In genomic region chr9:108201160-108201559, GRCm38 (mm10) we compare ENCODE assay signal across 7 mouse cellular contexts. TPM values are rescaled to one million over a fixed set of nuclear protein-coding genes. Genes with fewer than 3 reads are reported as not detected.
DNase-seq lines count a peak whose midpoint lies in the region; ATAC-seq and TF ChIP-seq lines count a peak whose summit lies in the region.

No protein-coding gene starts in this region.

- H3K9me3 ChIP-seq in embryonic facial prominence, embryonic 12.5 days, result no peaks in the 10 kb centered on the region
- H3K9me3 ChIP-seq in limb, embryonic 11.5 days (ENCODE audit: control insufficient read depth, low read length), result no peaks in the 10 kb centered on the region
- no peaks in the 10 kb centered on the region for H3K9me3 ChIP-seq in midbrain, embryonic 15.5 days

- no peak for TF ChIP-seq POLR2A in spleen, adult 2 months (IDR thresholded peaks at IDR 0.05; ENCODE audit: low read depth, low read length)

- H3K27ac ChIP-seq in embryonic facial prominence, embryonic 12.5 days, result no peak overlapping the region
- H3K27ac ChIP-seq in limb, embryonic 11.5 days (replicated peaks; ENCODE audit: low read depth, low read length), result no peak overlapping the region
- H3K27ac ChIP-seq in midbrain, embryonic 15.5 days, result peak overlapping the region; percentile 37; the same call in 1 of the 2 replicates
- H3K27ac ChIP-seq in spleen, adult 2 months (ENCODE audit: insufficient read depth, low read length), result no peak overlapping the region

- no peak overlapping the region for H3K9ac ChIP-seq in embryonic facial prominence, embryonic 12.5 days
- no peak overlapping the region for H3K9ac ChIP-seq in limb, embryonic 11.5 days (ENCODE audit: low read length)
- H3K9ac ChIP-seq in midbrain, embryonic 15.5 days, result peak overlapping the region; percentile 30; the same call in 1 of the 2 replicates

- 1% methylated on average over 13 of the region's 13 CpGs for whole genome bisulfite sequencing in embryonic facial prominence, embryonic 12.5 days
- WGBS in limb, embryonic 11.5 days, result under 1% methylated on average over 13 of the region's 13 CpGs
- WGBS in midbrain, embryonic 15.5 days, result 0% methylated on average over 13 of the region's 13 CpGs
- 1% methylated on average over 13 of the region's 13 CpGs for WGBS in spleen, adult 2 months

- no peaks in the 10 kb centered on the region for H3K27me3 ChIP-seq in embryonic facial prominence, embryonic 12.5 days
- H3K27me3 ChIP-seq in limb, embryonic 11.5 days (ENCODE audit: control insufficient read depth, insufficient read depth, low read length), result no peaks in the 10 kb centered on the region
- H3K27me3 ChIP-seq in midbrain, embryonic 15.5 days (replicated peaks), result no peaks in the 10 kb centered on the region
- H3K27me3 ChIP-seq in spleen, adult 2 months (ENCODE audit: control insufficient read depth, insufficient read depth, low read length), result no peaks in the 10 kb centered on the region

- peak; percentile 54; the same call in 1 of the 2 replicates for TF ChIP-seq CTCF in spleen, adult 2 months (IDR thresholded peaks at IDR 0.05; ENCODE audit: extremely low read depth, insufficient read depth, insufficient read length, insufficient replicate concordance)

- peak overlapping the region; percentile 39 for H3K4me2 ChIP-seq in embryonic facial prominence, embryonic 12.5 days (replicated peaks)
- peak overlapping the region; percentile 24; the same call in 1 of the 2 replicates for H3K4me2 ChIP-seq in limb, embryonic 11.5 days (ENCODE audit: low read depth, severe bottlenecking)
- peak overlapping the region; percentile 50 for H3K4me2 ChIP-seq in midbrain, embryonic 15.5 days

- H3K4me3 ChIP-seq in embryonic facial prominence, embryonic 12.5 days, result peak overlapping the region; percentile 13
- no peak overlapping the region for H3K4me3 ChIP-seq in limb, embryonic 11.5 days (ENCODE audit: low read depth, low read length)
- H3K4me3 ChIP-seq in midbrain, embryonic 15.5 days, result peak overlapping the region; percentile 25
- H3K4me3 ChIP-seq in spleen, adult 2 months (ENCODE audit: extremely low read depth, insufficient read depth, insufficient read length), result no peak overlapping the region

- DNase-seq in adrenal gland, postnatal 25 days, result peak; percentile 90
- DNase-seq in heart, adult 11 months, result peak; percentile 99
- peak; percentile 92 for DNase-seq in kidney, adult 18-20 months
- DNase-seq in limb, embryonic 11.5 days (ENCODE audit: low spot score), result peak; percentile 91
- peak; percentile 87 to 91 for DNase-seq in spleen, adult 2 months (ENCODE audit: low read depth in 1 of 2, low spot score in 2 of 2)

- ATAC-seq in embryonic facial prominence, embryonic 12.5 days (ENCODE audit: insufficient number of reproducible peaks, insufficient read depth, low FRiP score, low TSS enrichment), result peak; percentile 89
- peak; percentile 94 for ATAC-seq in limb, embryonic 11.5 days (ENCODE audit: insufficient number of reproducible peaks, low FRiP score, low TSS enrichment, low read depth)
- ATAC-seq in midbrain, embryonic 15.5 days (replicated peaks), result peak; percentile 86

- H3K4me1 ChIP-seq in embryonic facial prominence, embryonic 12.5 days, result peaks cover 12% of the 10 kb centered on the region; the same call in 1 of the 2 replicates
- peaks cover 4% of the 10 kb centered on the region for H3K4me1 ChIP-seq in limb, embryonic 11.5 days (ENCODE audit: control insufficient read depth, insufficient read depth, low read length)
- H3K4me1 ChIP-seq in midbrain, embryonic 15.5 days, result peaks cover 32% of the 10 kb centered on the region
- peaks cover 9% of the 10 kb centered on the region; the same call in 1 of the 2 replicates for H3K4me1 ChIP-seq in spleen, adult 2 months (ENCODE audit: control insufficient read depth, insufficient read depth, insufficient read length)

- no peaks in the 10 kb centered on the region for H3K36me3 ChIP-seq in embryonic facial prominence, embryonic 12.5 days
- H3K36me3 ChIP-seq in limb, embryonic 11.5 days (ENCODE audit: control insufficient read depth, insufficient read depth, low read length), result no peaks in the 10 kb centered on the region
- no peaks in the 10 kb centered on the region for H3K36me3 ChIP-seq in midbrain, embryonic 15.5 days (replicated peaks)
- H3K36me3 ChIP-seq in spleen, adult 2 months (ENCODE audit: control insufficient read depth, insufficient read depth, low read length), result no peaks in the 10 kb centered on the region

RNA-seq across cellular contexts. Expression of gene Bsn, which starts 11.0 kb away (rescaled TPM):
- total RNA-seq in adrenal gland, postnatal 25 days (2021), result 9.1 and 10.0 TPM in 2 replicates
- polyA plus RNA-seq in embryonic facial prominence, embryonic 12.5 days (2016; fragmentation: Nextera tagmentation; extraction: Ambion mirVana), result 1.1 and 1.5 TPM in 2 replicates
- polyA plus RNA-seq in limb, embryonic 11.5 days (2014; fragmentation: Nextera tagmentation; extraction: Ambion mirVana), result 1.3 and 1.5 TPM in 2 replicates
- 11.1 TPM in 2 replicates for polyA plus RNA-seq in midbrain, embryonic 15.5 days (2015; fragmentation: Nextera tagmentation; extraction: Ambion mirVana)
- polyA plus RNA-seq in spleen, adult 2 months (2012; rRNA removed), result 0.57 and 0.67 TPM in 2 replicates

Comparison
In these comparisons a context has a peak if more than half of its experiments do, and no peak if none do; other contexts are left out.
1. H3K4me3 ChIP-seq: peak in embryonic facial prominence, embryonic 12.5 days (single experiment) and midbrain, embryonic 15.5 days (single experiment); none in limb, embryonic 11.5 days (single experiment) and spleen, adult 2 months (single experiment).
2. Peak in every context shown above with its lines, with median percentiles within 50 percentile points of each other: DNase-seq, ATAC-seq and H3K4me2 ChIP-seq.